Mouse (Mus musculus) intestine, embryonic 14.5 days (tissue): ENCODE measurements around the gene Mpdz. TPM values are rescaled to one million over a fixed set of nuclear protein-coding genes. Genes with fewer than 3 reads are reported as not detected.
A peak's percentile ranks its signal among the peaks of the same experiment; 100 is the strongest.

ENCODE experiments used
- ATAC-seq: fragments of 200-750 bp; cut with Nextera tagmentation; replicated peaks from 2 replicates; pipeline ENCODE4 v1.8.0; 2017; ENCODE audit warnings: low read depth, moderate number of reproducible peaks, moderate TSS enrichment, moderate library complexity; ENCODE audit not compliant: low FRiP score, low TSS enrichment
- DNase-seq: peaks from one replicate; pipeline ENCODE4 v3.0.0-alpha.2; 2018; ENCODE audit warnings: low spot score
- H3K27ac ChIP-seq: fragments of 300-500 bp; sonication (generic); 2 replicates; pipeline ENCODE4 v1.5.1; 2014; ENCODE audit warnings: low read depth, mild to moderate bottlenecking, control low read depth
- H3K27me3 ChIP-seq: fragments of 300-500 bp; sonication (generic); replicated peaks from 2 replicates; pipeline ENCODE4 v1.6.1; 2014; ENCODE audit warnings: low read length, control low read depth; ENCODE audit not compliant: control insufficient read depth, insufficient read depth
- H3K36me3 ChIP-seq: fragments of 300-500 bp; sonication (generic); 2 replicates; pipeline ENCODE4 v1.6.1; 2014; ENCODE audit warnings: low read length, control low read depth; ENCODE audit not compliant: control insufficient read depth, insufficient read depth
- H3K4me1 ChIP-seq: fragments of 300-500 bp; sonication (generic); replicated peaks from 2 replicates; pipeline ENCODE4 v1.6.1; 2014; ENCODE audit warnings: low read length, control low read depth, mixed read lengths; ENCODE audit not compliant: control insufficient read depth, insufficient read depth
- H3K4me2 ChIP-seq: fragments of 300-500 bp; sonication (generic); 2 replicates; pipeline ENCODE4 v1.6.1; 2014; ENCODE audit warnings: low read length
- H3K4me3 ChIP-seq: fragments of 300-500 bp; sonication (generic); 2 replicates; pipeline ENCODE4 v1.5.1; 2014; ENCODE audit warnings: low read depth, low read length, control low read depth, mixed read lengths
- H3K9ac ChIP-seq: fragments of 300-500 bp; sonication (generic); 2 replicates; pipeline ENCODE4 v1.6.1; 2014; ENCODE audit warnings: mild to moderate bottlenecking, low read length
- H3K9me3 ChIP-seq: fragments of 300-500 bp; sonication (generic); 2 replicates; pipeline ENCODE4 v1.6.1; 2016; ENCODE audit warnings: low read length, control low read depth; ENCODE audit not compliant: control insufficient read depth
- WGBS: fragments of 180-500 bp; shearing (Covaris S2); extraction: QIAGEN DNeasy Blood & Tissue Kit; methylation state at CpG from one replicate; pipeline ENCODE4 v1.1.7; 2014; 5-methylcytosine and 5-hydroxymethylcytosine counted together
- polyA plus RNA-seq: library from polyadenylated mRNA; unstranded; fragments of >200 nt; fragmentation: Nextera tagmentation; extraction: Ambion mirVana; gene quantifications from 2 replicates; pipeline ENCODE4 v1.2.1, GENCODE M21; 2014

Mpdz gene
- polyA plus RNA-seq, 1 experiment from 2014 or later, result 30.9 TPM

GRCm38 (mm10) chr4:81458921-81459320 lies 16.3 kb upstream of the Mpdz start:
- no peaks in the 10 kb centered on the region for H3K36me3 ChIP-seq
- DNase-seq (no peak), ATAC-seq (no peak)
- H3K27ac ChIP-seq, result no peak overlapping the region
- H3K9ac ChIP-seq, result no peak overlapping the region
- no peak overlapping the region for H3K4me3 ChIP-seq
- H3K4me1 ChIP-seq, result no peaks in the 10 kb centered on the region
- 66% methylated on average over 1 of the region's 1 CpGs for WGBS
- H3K27me3 ChIP-seq, result no peaks in the 10 kb centered on the region
- H3K4me2 ChIP-seq, result no peak overlapping the region
- H3K9me3 ChIP-seq, result no peaks in the 10 kb centered on the region

GRCm38 (mm10) chr4:81453806-81454205 lies 11.2 kb upstream of the Mpdz start:
- no peaks in the 10 kb centered on the region for H3K4me1 ChIP-seq
- 76% methylated on average over 3 of the region's 3 CpGs for WGBS
- ATAC-seq (no peak), DNase-seq (no peak)
- no peaks in the 10 kb centered on the region for H3K36me3 ChIP-seq
- no peaks in the 10 kb centered on the region for H3K9me3 ChIP-seq
- H3K9ac ChIP-seq, result no peak overlapping the region
- H3K27me3 ChIP-seq, result no peaks in the 10 kb centered on the region
- H3K4me2 ChIP-seq, result no peak overlapping the region
- H3K27ac ChIP-seq, result no peak overlapping the region
- H3K4me3 ChIP-seq, result no peak overlapping the region

GRCm38 (mm10) chr4:81452183-81452582 lies 9.6 kb upstream of the Mpdz start:
- DNase-seq (no peak), ATAC-seq (no peak)
- Histone ChIP-seq H3K4me2 (no peak overlapping the region), H3K27ac (no peak overlapping the region), H3K27me3 (no peaks in the 10 kb centered on the region), H3K9me3 (no peaks in the 10 kb centered on the region), H3K9ac (no peak overlapping the region), H3K4me3 (no peak overlapping the region), H3K4me1 (no peaks in the 10 kb centered on the region), H3K36me3 (no peaks in the 10 kb centered on the region)
- 44% methylated on average over 2 of the region's 2 CpGs for WGBS

- WGBS, result 86% methylated on average over 4 of the region's 4 CpGs
- no peaks in the 10 kb centered on the region for H3K27me3 ChIP-seq
- ATAC-seq (no peak), DNase-seq (no peak)
- no peaks in the 10 kb centered on the region for H3K36me3 ChIP-seq
- H3K9ac ChIP-seq, result no peak overlapping the region
- H3K4me2 ChIP-seq, result no peak overlapping the region
- H3K4me3 ChIP-seq, result no peak overlapping the region
- H3K4me1 ChIP-seq, result no peaks in the 10 kb centered on the region
- H3K9me3 ChIP-seq, result no peaks in the 10 kb centered on the region
- H3K27ac ChIP-seq, result no peak overlapping the region
Observed at GRCm38 (mm10) chr4:81449413-81449812, 6.8 kb upstream of the Mpdz start.

GRCm38 (mm10) chr4:81443566-81443965 lies 951 bp upstream of the Mpdz start:
- no peak overlapping the region for H3K9ac ChIP-seq
- WGBS, result 89% methylated on average over 5 of the region's 5 CpGs
- no peak overlapping the region for H3K4me2 ChIP-seq
- 0 out of 2 replicates have a peak overlapping the region, but pooled peaks have one; percentile 70 for H3K4me3 ChIP-seq
- DNase-seq (no peak), ATAC-seq (no peak)
- no peaks in the 10 kb centered on the region for H3K27me3 ChIP-seq
- H3K27ac ChIP-seq, result no peak overlapping the region
- H3K9me3 ChIP-seq, result no peaks in the 10 kb centered on the region
- H3K36me3 ChIP-seq, result no peaks in the 10 kb centered on the region
- H3K4me1 ChIP-seq, result 0 out of 2 replicates have a peak, but pooled peaks cover 4% of the 10 kb centered on the region

DNA sequence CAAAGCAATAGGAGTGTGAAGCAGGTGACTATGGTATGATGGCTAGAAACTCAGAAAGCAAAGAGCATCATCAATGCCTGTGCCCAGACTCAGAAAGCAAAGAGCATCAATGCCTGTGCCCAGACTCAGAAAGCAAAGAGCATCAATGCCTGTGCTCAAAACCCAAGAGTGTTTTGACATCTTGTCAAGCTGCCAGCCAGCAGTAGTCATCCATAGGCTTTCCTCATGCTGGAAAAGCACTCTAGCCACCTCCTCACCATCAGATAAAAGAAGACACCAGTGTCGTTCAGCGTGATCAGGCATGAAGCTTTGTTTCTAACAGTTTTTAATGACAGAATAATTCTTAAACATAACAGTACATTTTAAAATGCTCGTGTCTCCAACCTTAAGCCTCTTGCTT lies 8.7 kb downstream of the Mpdz start:
- 84% methylated on average over 3 of the region's 3 CpGs for WGBS
- no peak overlapping the region for H3K27ac ChIP-seq
- H3K36me3 ChIP-seq, result no peaks in the 10 kb centered on the region
- no peak overlapping the region for H3K4me2 ChIP-seq
- no peaks in the 10 kb centered on the region for H3K27me3 ChIP-seq
- DNase-seq (no peak), ATAC-seq (no peak)
- no peaks in the 10 kb centered on the region for H3K4me1 ChIP-seq
- H3K9ac ChIP-seq, result no peak overlapping the region
- H3K9me3 ChIP-seq, result no peaks in the 10 kb centered on the region
- no peak overlapping the region for H3K4me3 ChIP-seq

GRCm38 (mm10) chr4:81430826-81431225 lies 11.8 kb downstream of the Mpdz start:
- DNase-seq, result no peak
- no peak overlapping the region for H3K27ac ChIP-seq
- ATAC-seq, result no peak

DNA sequence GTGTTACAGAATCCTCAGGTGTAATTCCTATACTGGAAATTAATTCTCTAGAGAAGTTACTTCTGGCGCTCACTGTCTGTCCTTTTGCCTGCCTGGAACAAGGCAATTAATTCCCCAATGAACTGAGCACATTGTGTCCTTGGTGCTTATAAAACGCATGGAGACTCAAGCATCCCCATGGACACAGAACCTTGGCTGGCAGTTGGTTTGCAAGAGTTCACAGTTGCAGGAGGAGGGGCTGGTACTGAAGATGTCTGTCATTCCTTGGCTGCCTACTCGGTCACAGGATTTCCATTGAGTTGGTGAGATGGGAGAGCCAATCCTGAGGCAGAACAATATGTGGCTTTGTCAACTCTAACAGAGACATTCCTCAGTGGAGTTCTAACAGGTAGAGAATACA lies 12.5 kb downstream of the Mpdz start:
- H3K27me3 ChIP-seq, result no peaks in the 10 kb centered on the region
- DNase-seq (no peak), ATAC-seq (no peak)
- no peak overlapping the region for H3K4me3 ChIP-seq
- no peaks in the 10 kb centered on the region for H3K9me3 ChIP-seq
- H3K27ac ChIP-seq, result no peak overlapping the region
- H3K9ac ChIP-seq, result no peak overlapping the region
- no peaks in the 10 kb centered on the region for H3K4me1 ChIP-seq
- WGBS, result 79% methylated on average over 3 of the region's 3 CpGs
- H3K36me3 ChIP-seq, result no peaks in the 10 kb centered on the region
- no peak overlapping the region for H3K4me2 ChIP-seq

More at GRCm38 (mm10) chr4:81430826-81431225, 11.8 kb downstream of the Mpdz start:
- H3K9ac ChIP-seq, result no peak overlapping the region
- H3K27me3 ChIP-seq, result no peaks in the 10 kb centered on the region
- H3K36me3 ChIP-seq, result no peaks in the 10 kb centered on the region
- no peak overlapping the region for H3K4me3 ChIP-seq
- H3K4me2 ChIP-seq, result no peak overlapping the region
- H3K9me3 ChIP-seq, result no peaks in the 10 kb centered on the region
- 83% methylated on average over 4 of the region's 4 CpGs for WGBS
- H3K4me1 ChIP-seq, result no peaks in the 10 kb centered on the region

- H3K27me3 ChIP-seq, result no peaks in the 10 kb centered on the region
- no peak overlapping the region for H3K27ac ChIP-seq
- no peaks in the 10 kb centered on the region for H3K4me1 ChIP-seq
- H3K4me2 ChIP-seq, result no peak overlapping the region
- DNase-seq (no peak), ATAC-seq (no peak)
- no peaks in the 10 kb centered on the region for H3K9me3 ChIP-seq
- no peak overlapping the region for H3K9ac ChIP-seq
- H3K36me3 ChIP-seq, result no peaks in the 10 kb centered on the region
- WGBS, result 59% methylated on average over 2 of the region's 2 CpGs
- no peak overlapping the region for H3K4me3 ChIP-seq
Observed at GRCm38 (mm10) chr4:81429670-81430069, 12.9 kb downstream of the Mpdz start.
